Mouse (Mus musculus): ENCODE results near the gene Antxr1. TPM values are rescaled to one million over a fixed set of nuclear protein-coding genes. Genes with fewer than 3 reads are reported as not detected.
A peak's percentile ranks its signal among the peaks of the same experiment; 100 is the strongest.

Antxr1 gene
- total and polyA plus RNA-seq, 3 experiments, result 4.8 to 8.5 (median 6.5) TPM

DNA sequence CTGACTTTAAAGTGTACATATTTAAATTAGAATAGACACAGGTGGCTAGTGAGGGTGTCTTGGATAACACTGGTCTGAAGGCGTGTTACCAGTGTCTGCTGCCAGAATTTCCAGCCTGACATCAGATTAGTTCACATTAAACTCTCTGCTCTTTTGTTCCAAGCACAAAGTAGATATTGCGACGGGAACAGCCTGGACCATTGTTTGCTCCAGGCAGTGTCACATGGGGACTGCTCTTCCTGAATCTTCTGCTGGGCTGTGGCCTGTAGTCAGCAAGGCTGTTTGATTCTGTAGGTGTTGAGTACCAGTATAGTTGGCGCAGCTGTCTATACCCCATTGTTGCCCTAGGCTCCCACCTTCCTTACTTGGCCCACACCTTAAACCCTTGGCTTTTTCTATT lies 211.6 kb downstream of the Antxr1 start:
- no peak for TF ChIP-seq CTCF (IDR thresholded peaks at IDR 0.05)
- TF ChIP-seq EP300 (IDR thresholded peaks at IDR 0.05; ENCODE audit: insufficient read depth, low read depth, low read length), result no peak
- no peak overlapping the region for H3K27ac ChIP-seq
- WGBS, result 66% methylated on average over 4 of the region's 4 CpGs
- intact Hi-C loops (cut with DNase I), result no loop called here
- H3K36me3 ChIP-seq (ENCODE audit: control insufficient read depth, insufficient read depth, low read length), result no peaks in the 10 kb centered on the region
- H3K27me3 ChIP-seq (ENCODE audit: control insufficient read depth, insufficient read depth, low read length), result no peaks in the 10 kb centered on the region
- no peak overlapping the region for H3K9ac ChIP-seq (ENCODE audit: low read depth, low read length)
- no peak for DNase-seq
- H3K4me3 ChIP-seq, result no peak overlapping the region
- H3K4me1 ChIP-seq (ENCODE audit: control insufficient read depth, insufficient read depth, low read length), result peaks cover 1% of the 10 kb centered on the region; the same call in 1 of the 2 replicates
- no peaks in the 10 kb centered on the region for H3K79me2 ChIP-seq (replicated peaks; ENCODE audit: control insufficient read depth, insufficient read depth, low read length)

DNA sequence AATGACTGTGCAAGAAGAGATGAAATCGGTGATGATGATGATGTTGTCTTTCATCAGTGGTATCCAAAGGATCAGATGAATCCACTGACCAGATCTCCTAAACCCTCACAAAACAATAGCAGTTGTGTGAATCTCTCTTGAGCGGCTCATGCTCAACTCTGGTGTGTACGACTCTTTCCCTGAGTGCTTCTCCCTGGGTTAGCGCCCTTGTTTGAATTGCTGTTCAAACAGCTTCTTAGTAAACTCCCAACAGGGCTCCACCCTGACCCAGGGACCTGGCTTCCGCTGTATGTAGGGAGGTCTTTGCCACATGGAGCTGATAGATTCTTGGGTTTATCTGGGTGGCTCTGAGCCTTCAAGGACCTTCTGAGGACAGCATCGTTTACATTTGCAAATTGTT lies 212.2 kb downstream of the Antxr1 start:
- no peaks in the 10 kb centered on the region for H3K36me3 ChIP-seq (ENCODE audit: control insufficient read depth, insufficient read depth, low read length)
- intact Hi-C loops (cut with DNase I), result no loop called here

DNA sequence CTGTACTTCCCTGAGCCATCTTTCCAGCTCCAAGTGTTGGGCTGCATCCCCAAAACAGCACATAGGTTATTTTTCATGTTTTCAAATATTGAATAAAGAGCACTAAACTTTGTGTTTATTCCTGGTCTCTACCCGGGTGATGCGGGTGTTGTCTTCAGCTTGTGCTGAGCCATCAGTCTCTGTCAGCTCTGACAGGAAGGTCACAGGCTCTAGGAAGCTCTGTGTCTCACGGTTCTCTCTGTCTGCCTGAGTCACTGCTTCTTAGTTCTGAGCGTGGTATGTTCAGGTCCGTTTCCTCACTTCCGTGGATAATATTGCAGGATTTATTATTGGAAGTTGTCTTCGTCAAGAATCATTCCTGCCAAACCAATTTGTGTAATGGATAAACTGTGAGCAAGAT lies 213.7 kb downstream of the Antxr1 start:
- DNase-seq, result no peak
- intact Hi-C loops (cut with DNase I), result no loop called here
- no peak overlapping the region for H3K27ac ChIP-seq
- H3K79me2 ChIP-seq (replicated peaks; ENCODE audit: control insufficient read depth, insufficient read depth, low read length), result no peaks in the 10 kb centered on the region
- no peak overlapping the region for H3K4me3 ChIP-seq
- no peaks in the 10 kb centered on the region for H3K27me3 ChIP-seq (ENCODE audit: control insufficient read depth, insufficient read depth, low read length)
- H3K9ac ChIP-seq (ENCODE audit: low read depth, low read length), result no peak overlapping the region
- H3K4me1 ChIP-seq (ENCODE audit: control insufficient read depth, insufficient read depth, low read length), result peaks cover under 1% of the 10 kb centered on the region; the same call in 1 of the 2 replicates
- WGBS, result 42% methylated on average over 7 of the region's 7 CpGs
- no peaks in the 10 kb centered on the region for H3K36me3 ChIP-seq (ENCODE audit: control insufficient read depth, insufficient read depth, low read length)
- TF ChIP-seq EP300 (IDR thresholded peaks at IDR 0.05; ENCODE audit: insufficient read depth, low read depth, low read length) (no peak), POLR2A (IDR thresholded peaks at IDR 0.05; ENCODE audit: insufficient read depth, low read depth, low read length) (no peak), CTCF (IDR thresholded peaks at IDR 0.05) (no peak)

More for the DNA sequence above, 212.2 kb downstream of the Antxr1 start:
- TF ChIP-seq EP300 (IDR thresholded peaks at IDR 0.05; ENCODE audit: insufficient read depth, low read depth, low read length) (no peak), CTCF (IDR thresholded peaks at IDR 0.05) (no peak), POLR2A (IDR thresholded peaks at IDR 0.05; ENCODE audit: insufficient read depth, low read depth, low read length) (no peak)
- H3K27ac ChIP-seq, result no peak overlapping the region
- peaks cover 1% of the 10 kb centered on the region; the same call in 1 of the 2 replicates for H3K4me1 ChIP-seq (ENCODE audit: control insufficient read depth, insufficient read depth, low read length)
- H3K9ac ChIP-seq (ENCODE audit: low read depth, low read length), result no peak overlapping the region
- WGBS, result 90% methylated on average over 6 of the region's 6 CpGs
- no peak overlapping the region for H3K4me3 ChIP-seq
- DNase-seq, result no peak
- H3K27me3 ChIP-seq (ENCODE audit: control insufficient read depth, insufficient read depth, low read length), result no peaks in the 10 kb centered on the region
- H3K79me2 ChIP-seq (replicated peaks; ENCODE audit: control insufficient read depth, insufficient read depth, low read length), result no peaks in the 10 kb centered on the region

DNA sequence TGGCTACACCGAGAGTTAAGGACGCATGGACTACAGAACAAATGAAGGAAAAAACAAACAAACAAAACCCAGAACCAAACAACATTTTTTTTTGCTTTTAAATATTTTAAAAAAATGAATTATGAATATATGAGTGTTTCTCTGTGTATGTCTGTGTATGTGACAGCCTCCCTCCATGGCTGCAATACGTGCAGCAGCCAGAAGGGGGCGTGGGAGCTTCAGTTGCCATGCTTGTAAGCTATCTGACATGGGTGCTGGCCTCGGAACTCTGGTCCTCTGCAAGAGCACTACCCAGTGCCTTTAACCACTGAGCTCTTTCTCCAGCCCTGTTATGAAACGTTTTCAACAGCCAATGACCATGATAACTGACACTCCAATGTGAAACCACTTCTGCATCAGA lies 215.0 kb downstream of the Antxr1 start:
- Histone ChIP-seq H3K9ac (ENCODE audit: low read depth, low read length) (no peak overlapping the region), H3K27ac (no peak overlapping the region), H3K36me3 (ENCODE audit: control insufficient read depth, insufficient read depth, low read length) (no peaks in the 10 kb centered on the region), H3K79me2 (replicated peaks; ENCODE audit: control insufficient read depth, insufficient read depth, low read length) (no peaks in the 10 kb centered on the region), H3K4me3 (no peak overlapping the region), H3K4me1 (ENCODE audit: control insufficient read depth, insufficient read depth, low read length) (no peaks in the 10 kb centered on the region), H3K27me3 (ENCODE audit: control insufficient read depth, insufficient read depth, low read length) (no peaks in the 10 kb centered on the region)
- intact Hi-C loops (cut with DNase I), result no loop called here
- 90% methylated on average over 6 of the region's 6 CpGs for WGBS
- no peak for TF ChIP-seq POLR2A (IDR thresholded peaks at IDR 0.05; ENCODE audit: insufficient read depth, low read depth, low read length)
- TF ChIP-seq CTCF (IDR thresholded peaks at IDR 0.05), result peak; percentile 22; the same call in 1 of the 2 replicates
- no peak for TF ChIP-seq EP300 (IDR thresholded peaks at IDR 0.05; ENCODE audit: insufficient read depth, low read depth, low read length)
- no peak for DNase-seq

DNA sequence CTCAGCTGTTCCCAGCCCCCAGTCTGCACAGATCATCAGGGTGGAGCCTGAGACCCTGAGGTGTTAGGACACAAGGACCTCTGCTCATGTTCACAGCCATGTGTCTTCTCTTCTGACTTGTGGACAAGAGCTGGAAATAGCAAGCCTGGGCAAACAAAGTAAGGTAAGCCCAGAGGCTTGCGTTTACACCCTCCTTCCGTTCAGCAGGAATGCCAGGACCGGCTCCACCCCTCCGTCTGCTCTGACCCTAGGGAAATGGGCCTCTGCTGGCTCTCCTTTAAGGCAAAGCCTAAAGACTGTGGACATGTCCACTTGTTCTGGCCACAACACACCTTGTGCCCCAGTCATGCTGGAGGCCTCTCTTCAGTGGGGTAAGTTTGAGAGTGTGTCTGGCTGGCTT lies 215.6 kb downstream of the Antxr1 start:
- Histone ChIP-seq H3K9ac (ENCODE audit: low read depth, low read length) (no peak overlapping the region), H3K4me1 (ENCODE audit: control insufficient read depth, insufficient read depth, low read length) (no peaks in the 10 kb centered on the region), H3K27ac (no peak overlapping the region), H3K27me3 (ENCODE audit: control insufficient read depth, insufficient read depth, low read length) (no peaks in the 10 kb centered on the region), H3K4me3 (no peak overlapping the region), H3K36me3 (ENCODE audit: control insufficient read depth, insufficient read depth, low read length) (no peaks in the 10 kb centered on the region), H3K79me2 (replicated peaks; ENCODE audit: control insufficient read depth, insufficient read depth, low read length) (no peaks in the 10 kb centered on the region)
- TF ChIP-seq CTCF (IDR thresholded peaks at IDR 0.05), result no peak
- no peak for TF ChIP-seq EP300 (IDR thresholded peaks at IDR 0.05; ENCODE audit: insufficient read depth, low read depth, low read length)
- no peak for TF ChIP-seq POLR2A (IDR thresholded peaks at IDR 0.05; ENCODE audit: insufficient read depth, low read depth, low read length)
- intact Hi-C loops (cut with DNase I), result no loop called here
- DNase-seq, result no peak
- WGBS, result 58% methylated on average over 4 of the region's 4 CpGs

DNA sequence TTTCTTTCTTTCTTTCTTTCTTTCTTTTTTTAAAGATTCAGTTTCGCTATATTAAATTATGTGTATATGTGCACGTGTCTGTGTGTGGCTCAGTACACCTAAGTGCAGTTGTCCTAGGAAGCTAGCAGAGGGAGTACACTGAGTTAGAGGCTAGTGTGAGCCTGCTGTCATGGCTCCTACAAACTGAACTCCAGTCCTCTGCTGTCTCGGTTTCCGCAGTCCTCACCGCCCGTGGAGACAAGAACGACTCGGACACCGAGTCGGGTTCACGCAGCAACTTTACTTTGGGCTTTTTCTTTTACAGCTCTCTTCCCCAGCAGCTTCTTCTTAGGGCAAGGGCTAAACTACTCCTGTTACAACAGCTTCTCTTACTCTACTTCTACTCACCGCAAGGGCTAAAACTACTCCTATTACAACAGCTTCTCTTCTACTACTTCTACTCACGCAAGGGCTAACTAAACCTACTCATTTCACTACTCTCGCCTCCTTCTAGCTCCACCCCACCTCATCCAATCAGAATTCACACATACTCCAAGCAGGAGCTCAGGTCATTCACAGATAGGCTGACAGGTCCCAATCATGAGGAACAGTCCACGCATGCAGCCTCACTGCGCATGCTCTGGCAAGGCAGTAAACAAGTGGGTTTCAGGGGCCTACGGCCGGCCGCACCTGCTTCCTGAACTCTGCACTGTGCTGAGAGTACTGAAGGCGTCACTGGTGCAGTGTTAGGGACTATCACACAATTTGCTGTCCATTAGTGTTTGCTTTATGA lies 216.4 kb downstream of the Antxr1 start:
- Histone ChIP-seq H3K4me1 (ENCODE audit: control insufficient read depth, insufficient read depth, low read length) (no peaks in the 10 kb centered on the region), H3K36me3 (ENCODE audit: control insufficient read depth, insufficient read depth, low read length) (no peaks in the 10 kb centered on the region), H3K9ac (ENCODE audit: low read depth, low read length) (no peak overlapping the region), H3K27me3 (ENCODE audit: control insufficient read depth, insufficient read depth, low read length) (no peaks in the 10 kb centered on the region), H3K4me3 (no peak overlapping the region), H3K27ac (no peak overlapping the region), H3K79me2 (replicated peaks; ENCODE audit: control insufficient read depth, insufficient read depth, low read length) (no peaks in the 10 kb centered on the region)
- 89% methylated on average over 20 of the region's 20 CpGs for WGBS
- intact Hi-C loops (cut with DNase I), result no loop called here
- no peak for DNase-seq
- TF ChIP-seq CTCF (IDR thresholded peaks at IDR 0.05) (no peak), POLR2A (IDR thresholded peaks at IDR 0.05; ENCODE audit: insufficient read depth, low read depth, low read length) (no peak), EP300 (IDR thresholded peaks at IDR 0.05; ENCODE audit: insufficient read depth, low read depth, low read length) (no peak)
